Mouse (Mus musculus) CH12.LX (cell line): ENCODE measurements around the gene Lsm10.

Source experiments
- CTCF ChIP-seq, 2 experiments: IDR thresholded peaks in 1 of 2; conservative IDR thresholded peaks in 1 of 2; 2 replicates each; pipeline ENCODE4 v1.5.1; 2011 to 2012; ENCODE audit warnings: low read depth in 2 of 2, low read length in 2 of 2, improper control_type of control experiment in 1 of 2, inconsistent platforms in 1 of 2, mild to moderate bottlenecking in 1 of 2, moderate library complexity in 1 of 2
- E2F4 ChIP-seq: IDR thresholded peaks from 2 replicates; pipeline ENCODE4 v1.6.1; 2011; ENCODE audit warnings: low read depth, low read length, improper control_type of control experiment; ENCODE audit not compliant: insufficient replicate concordance
- EP300 ChIP-seq: IDR thresholded peaks from 2 replicates; pipeline ENCODE4 v1.6.1; 2011; ENCODE audit warnings: low read length, improper control_type of control experiment
- MAFK ChIP-seq: IDR thresholded peaks from 2 replicates; pipeline ENCODE4 v1.6.1; 2011; ENCODE audit warnings: low read length, improper control_type of control experiment; ENCODE audit not compliant: insufficient replicate concordance
- MAX ChIP-seq: IDR thresholded peaks from 2 replicates; pipeline ENCODE4 v1.6.1; 2011; ENCODE audit warnings: low read length, improper control_type of control experiment
- MEF2A ChIP-seq: IDR thresholded peaks from 2 replicates; pipeline ENCODE4 v1.6.1; 2014; ENCODE audit warnings: low read depth, mild to moderate bottlenecking, inconsistent platforms, low read length, improper control_type of control experiment, borderline replicate concordance
- NELFE ChIP-seq: IDR thresholded peaks from 2 replicates; pipeline ENCODE4 v1.6.1; 2011; ENCODE audit warnings: low read depth, low read length, improper control_type of control experiment
- NRF1 ChIP-seq: IDR thresholded peaks from 2 replicates; pipeline ENCODE4 v1.6.1; 2014; ENCODE audit warnings: low read depth, mild to moderate bottlenecking, inconsistent platforms, low read length, improper control_type of control experiment, moderate library complexity
- POLR2A ChIP-seq: IDR thresholded peaks from 2 replicates; pipeline ENCODE4 v1.6.1; 2011; ENCODE audit warnings: low read depth, mild to moderate bottlenecking, improper control_type of control experiment, low read length
- POLR2AphosphoS2 ChIP-seq: IDR thresholded peaks from 2 replicates; pipeline ENCODE4 v1.6.1; 2011; ENCODE audit warnings: low read depth, low read length, improper control_type of control experiment
- SIN3A ChIP-seq: IDR thresholded peaks from 2 replicates; pipeline ENCODE4 v1.6.1; 2012; ENCODE audit warnings: low read length, improper control_type of control experiment, inconsistent platforms
- TCF12 ChIP-seq: IDR thresholded peaks from 2 replicates; pipeline ENCODE4 v1.6.1; 2014; ENCODE audit warnings: low read depth, mild to moderate bottlenecking, inconsistent platforms, low read length, improper control_type of control experiment
- USF1 ChIP-seq: IDR thresholded peaks from 2 replicates; pipeline ENCODE4 v1.6.1; 2014; ENCODE audit warnings: low read depth, mild to moderate bottlenecking, inconsistent platforms, low read length, improper control_type of control experiment
- ZNF384 ChIP-seq: IDR thresholded peaks from 2 replicates; pipeline ENCODE4 v1.6.1; 2012; ENCODE audit warnings: low read depth, low read length, improper control_type of control experiment, inconsistent platforms

DNA sequence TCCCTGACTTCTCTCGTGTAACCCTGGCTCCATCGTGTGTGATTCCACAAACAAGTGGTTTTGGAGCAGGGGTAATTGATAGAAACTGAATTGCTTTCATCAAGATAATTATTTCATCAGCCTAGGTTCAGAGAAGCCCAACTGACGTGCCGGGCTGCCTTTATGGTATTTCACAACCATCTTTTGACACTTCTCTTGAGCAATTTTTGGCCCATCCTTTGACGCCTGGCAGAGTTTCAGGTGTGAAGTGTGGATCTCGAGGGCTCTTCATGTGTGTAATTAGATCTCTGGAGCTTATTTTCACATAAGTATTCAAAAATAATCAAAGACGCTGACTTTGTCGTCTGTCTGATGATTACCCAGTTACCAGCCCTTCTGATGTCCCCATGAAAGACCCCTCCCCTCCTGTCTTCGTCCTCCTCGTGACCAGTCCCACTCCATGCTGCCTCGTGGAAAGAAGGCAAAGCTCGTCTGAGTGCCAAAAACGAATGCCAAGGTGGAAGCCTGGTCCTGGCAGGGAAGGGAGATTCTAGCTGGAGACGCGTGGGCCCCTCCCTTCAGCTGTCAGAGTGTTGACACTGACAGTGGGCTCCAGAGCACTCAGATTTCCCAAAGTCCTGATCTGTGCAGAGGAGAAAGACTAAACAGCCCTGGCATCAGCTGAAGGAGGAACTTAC lies 28.9 kb upstream of the Lsm10 start:
- TF ChIP-seq POLR2A: no peak
- no peak for TF ChIP-seq EP300
- TF ChIP-seq NRF1: no peak
- no peak for TF ChIP-seq CTCF (conservative IDR thresholded peaks at IDR 0.05 in 1 of 2, IDR thresholded peaks at IDR 0.05 in 1 of 2; ENCODE audit: low read depth in 2 of 2, low read length in 2 of 2)
- TF ChIP-seq MAFK: no peak
- no peak for TF ChIP-seq TCF12
- no peak for TF ChIP-seq MAX
- TF ChIP-seq POLR2AphosphoS2: no peak
- no peak for TF ChIP-seq MEF2A
- TF ChIP-seq E2F4: no peak
- TF ChIP-seq ZNF384: no peak
- no peak for TF ChIP-seq NELFE
- no peak for TF ChIP-seq SIN3A
- TF ChIP-seq USF1: no peak
